Mouse (Mus musculus): ENCODE results near the gene St7l. TPM values are rescaled to one million over a fixed set of nuclear protein-coding genes. Genes with fewer than 3 reads are reported as not detected.

St7l gene
- polyA plus RNA-seq, 1 experiment from 2014 or later, result 28.7 TPM

DNA sequence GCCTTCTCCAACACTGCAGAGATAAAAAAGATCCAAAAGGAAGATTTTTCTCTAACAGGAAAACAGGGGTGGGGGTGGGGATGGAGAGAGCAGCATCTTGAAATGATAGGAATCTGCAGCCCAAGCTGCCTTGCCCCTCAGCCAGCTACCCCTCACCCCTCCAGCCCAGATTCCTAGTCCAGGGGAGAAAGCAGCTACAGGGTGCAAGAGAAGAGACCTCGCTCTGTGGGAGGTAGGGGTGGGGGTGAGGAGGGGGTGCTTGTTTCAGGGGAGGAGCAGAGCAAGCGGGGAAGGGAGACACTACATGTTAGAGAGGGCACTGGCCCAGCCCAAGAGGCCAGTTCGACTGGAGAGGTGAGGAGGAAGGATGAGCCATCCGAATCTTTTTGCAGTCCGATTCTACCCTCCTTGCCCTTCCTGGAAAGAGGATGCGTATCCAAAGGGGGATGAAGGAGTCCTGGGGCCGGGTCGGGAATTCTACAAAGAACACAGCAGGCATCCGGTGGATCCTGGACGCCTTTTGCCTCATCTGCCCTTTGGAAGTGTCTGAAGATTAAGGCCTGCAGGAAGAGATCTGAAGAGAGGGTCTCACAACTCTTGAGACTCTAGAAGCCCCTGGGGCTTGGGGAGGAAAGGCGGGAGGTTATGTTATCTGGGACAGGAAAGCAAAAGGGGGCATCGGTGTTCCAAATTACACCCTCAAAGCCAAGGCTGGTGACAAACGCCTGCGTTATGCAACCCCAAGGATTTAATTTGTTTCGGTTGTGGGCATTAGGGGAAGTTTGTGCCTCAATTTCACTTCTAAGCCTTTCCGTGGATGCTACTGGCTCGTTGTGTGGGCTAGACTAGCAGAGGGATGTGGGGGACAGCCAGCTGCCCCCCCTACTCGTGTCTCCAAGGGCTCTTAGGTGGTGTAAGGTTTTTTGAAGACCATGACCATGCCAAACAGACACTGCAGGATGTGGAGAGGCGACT, 96.5 kb downstream of the St7l start:
- Histone ChIP-seq H3K36me3 (peaks cover 17% of the 10 kb centered on the region), H3K9me3 (no peaks in the 10 kb centered on the region), H3K4me3 (peak overlapping the region; percentile 58), H3K27me3 (ENCODE audit: insufficient read depth, poor library complexity, severe bottlenecking) (peaks cover 77% of the 10 kb centered on the region), H3K27ac (peak overlapping the region; percentile 9; the same call in 1 of the 2 replicates), H3K4me1 (replicated peaks) (peaks cover 42% of the 10 kb centered on the region)
- no peak for DNase-seq (ENCODE audit: low spot score)
- 7% methylated on average over 19 of the region's 19 CpGs for WGBS

GRCm38 (mm10) chr3:104961066-104962059, 97.6 kb downstream of the St7l start, which contains the start of gene Wnt2b:
Wnt2b (minus strand) TSS chr3:104961921.
- peaks cover 39% of the 10 kb centered on the region for H3K4me1 ChIP-seq (replicated peaks)
- H3K4me3 ChIP-seq, result peak within 1 kb of the TSS; percentile 58
- H3K27me3 ChIP-seq (ENCODE audit: insufficient read depth, poor library complexity, severe bottlenecking), result peaks cover 87% of the 10 kb centered on the region

DNA sequence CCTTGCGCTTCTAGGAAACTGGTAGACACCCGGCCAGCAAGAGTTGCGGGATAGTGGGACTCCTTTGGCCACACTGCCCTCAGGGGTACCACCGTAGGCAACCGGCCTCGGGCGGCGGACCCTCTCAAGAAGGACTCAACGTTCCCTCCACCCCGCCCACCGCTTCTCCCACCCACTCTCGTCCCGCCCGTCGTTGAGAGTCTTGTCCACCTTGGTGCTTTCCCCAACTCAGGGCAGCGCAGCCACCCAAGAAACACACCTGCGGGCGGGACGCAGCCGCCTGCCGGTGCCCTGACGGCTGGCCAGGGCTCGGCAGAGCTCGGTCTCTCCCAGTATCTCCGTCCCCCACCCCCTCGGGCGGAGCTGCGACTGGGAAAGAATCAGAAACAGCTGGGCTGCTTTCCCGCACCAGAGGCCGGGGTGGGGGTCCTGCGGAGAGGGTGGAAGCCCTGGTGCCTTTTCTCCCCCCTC, 98.4 kb downstream of the St7l start:
- 1% methylated on average over 31 of the region's 31 CpGs for WGBS
- DNase-seq (ENCODE audit: low spot score), result peak; percentile 46
- peak overlapping the region; percentile 69; the same call in 1 of the 2 replicates for H3K27ac ChIP-seq
- no peaks in the 10 kb centered on the region for H3K9me3 ChIP-seq
- H3K4me1 ChIP-seq (replicated peaks), result peaks cover 39% of the 10 kb centered on the region
- H3K36me3 ChIP-seq, result peaks cover 1% of the 10 kb centered on the region; the same call in 1 of the 2 replicates
- H3K4me3 ChIP-seq, result peak overlapping the region; percentile 58
- H3K27me3 ChIP-seq (ENCODE audit: insufficient read depth, poor library complexity, severe bottlenecking), result peaks cover 96% of the 10 kb centered on the region

More at GRCm38 (mm10) chr3:104961066-104962059, 97.6 kb downstream of the St7l start, which contains the start of gene Wnt2b:
- Histone ChIP-seq H3K27ac (peak within 1 kb of the TSS; percentile 69), H3K36me3 (peaks cover 7% of the 10 kb centered on the region; the same call in 1 of the 2 replicates), H3K9me3 (no peaks in the 10 kb centered on the region)
- DNase-seq (ENCODE audit: low spot score), result peak; percentile 45
- WGBS, result under 1% methylated on average over 85 of the region's 87 CpGs

GRCm38 (mm10) chr3:104962866-104963265, 99.1 kb downstream of the St7l start:
- WGBS, result 4% methylated on average over 5 of the region's 5 CpGs
- no peaks in the 10 kb centered on the region for H3K36me3 ChIP-seq
- H3K27ac ChIP-seq, result no peak overlapping the region
- no peak overlapping the region for H3K4me3 ChIP-seq
- peaks cover 45% of the 10 kb centered on the region for H3K4me1 ChIP-seq (replicated peaks)
- peaks cover 96% of the 10 kb centered on the region for H3K27me3 ChIP-seq (ENCODE audit: insufficient read depth, poor library complexity, severe bottlenecking)
- DNase-seq (ENCODE audit: low spot score), result no peak
- no peaks in the 10 kb centered on the region for H3K9me3 ChIP-seq

- Histone ChIP-seq H3K4me3 (no peak overlapping the region), H3K27ac (no peak overlapping the region), H3K36me3 (no peaks in the 10 kb centered on the region), H3K27me3 (ENCODE audit: insufficient read depth, poor library complexity, severe bottlenecking) (peaks cover 88% of the 10 kb centered on the region), H3K4me1 (replicated peaks) (peaks cover 51% of the 10 kb centered on the region), H3K9me3 (no peaks in the 10 kb centered on the region)
- DNase-seq (ENCODE audit: low spot score), result peak; percentile 16
- 31% methylated on average over 13 of the region's 13 CpGs for WGBS
These were observed 99.8 kb downstream of the St7l start for GRCm38 (mm10) chr3:104963331-104964276.

DNA sequence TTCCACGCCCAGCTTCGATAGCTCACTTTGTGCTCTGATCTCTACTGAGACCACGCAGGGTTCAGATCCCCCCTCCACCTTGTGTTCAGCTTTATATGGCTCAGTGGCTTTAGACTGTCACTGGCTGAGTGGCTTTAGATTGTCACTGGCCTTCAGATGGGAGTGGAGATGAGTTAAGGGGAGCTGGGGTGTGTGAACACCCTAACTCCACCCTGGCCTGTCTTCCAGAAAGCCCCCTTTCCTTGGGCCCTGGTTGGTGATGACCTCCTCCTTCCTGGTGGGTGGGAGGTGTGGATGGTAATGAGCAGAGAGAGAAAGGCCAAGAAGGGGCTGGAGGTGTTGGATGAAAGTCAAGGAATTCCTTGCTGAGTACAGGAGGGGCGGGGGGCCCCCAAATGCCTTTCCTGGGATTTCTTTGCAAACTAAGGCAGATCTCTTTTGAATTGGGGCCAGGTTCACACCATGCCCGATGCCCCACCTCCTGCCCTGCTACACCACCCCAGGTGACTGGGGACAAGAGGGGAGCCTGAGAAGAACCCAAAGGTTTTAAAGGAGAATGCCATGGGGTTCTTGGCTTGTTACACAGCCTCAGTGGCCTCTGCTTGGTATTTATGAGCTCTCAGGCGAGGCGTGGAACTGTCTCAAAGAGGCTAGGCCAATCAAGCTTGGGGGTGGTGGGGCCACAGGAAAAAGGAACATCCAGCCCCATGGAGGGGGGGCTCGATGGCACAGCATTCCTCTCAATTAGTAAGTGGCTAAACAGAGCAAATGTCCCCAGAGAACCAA, 101.5 kb downstream of the St7l start:
- H3K4me3 ChIP-seq, result no peak overlapping the region
- no peaks in the 10 kb centered on the region for H3K9me3 ChIP-seq
- no peak overlapping the region for H3K27ac ChIP-seq
- DNase-seq (ENCODE audit: low spot score), result no peak
- 77% methylated on average over 8 of the region's 8 CpGs for WGBS
- no peaks in the 10 kb centered on the region for H3K36me3 ChIP-seq
- peaks cover 72% of the 10 kb centered on the region for H3K27me3 ChIP-seq (ENCODE audit: insufficient read depth, poor library complexity, severe bottlenecking)
- H3K4me1 ChIP-seq (replicated peaks), result peaks cover 47% of the 10 kb centered on the region

DNA sequence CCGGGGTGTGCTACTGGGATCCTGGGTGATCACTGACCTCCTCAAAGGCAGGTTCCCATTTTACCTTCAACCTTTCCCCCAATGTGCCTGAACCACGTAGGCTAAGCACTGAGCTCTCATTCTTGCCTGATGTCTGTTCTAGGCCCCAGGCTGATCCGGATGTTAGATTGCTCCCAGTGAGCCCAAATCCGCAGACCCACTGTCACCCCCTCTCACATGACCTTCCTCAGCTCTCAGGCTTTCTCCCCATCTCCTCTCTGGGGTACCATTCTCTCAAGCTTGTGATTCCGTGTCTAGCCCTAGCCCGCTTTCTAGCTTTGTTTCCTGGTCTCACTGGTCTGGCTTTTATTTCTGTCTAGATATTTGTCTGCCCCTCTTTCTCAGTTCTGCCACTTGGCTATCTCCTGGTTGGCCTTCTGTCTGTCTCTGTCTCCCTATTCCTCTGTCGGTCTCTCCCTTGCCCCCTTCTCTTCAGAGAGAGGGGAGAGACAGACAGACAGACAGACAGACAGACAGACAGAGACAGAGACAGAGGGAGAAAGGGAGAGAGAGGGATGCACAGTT, 102.3 kb downstream of the St7l start:
- H3K9me3 ChIP-seq, result 0 out of 2 replicates have a peak, but pooled peaks cover 3% of the 10 kb centered on the region
- H3K27me3 ChIP-seq (ENCODE audit: insufficient read depth, poor library complexity, severe bottlenecking), result peaks cover 63% of the 10 kb centered on the region
- no peak overlapping the region for H3K27ac ChIP-seq
- WGBS, result 77% methylated on average over 7 of the region's 7 CpGs
- H3K4me1 ChIP-seq (replicated peaks), result peaks cover 39% of the 10 kb centered on the region
- no peak for DNase-seq (ENCODE audit: low spot score)
- H3K4me3 ChIP-seq, result no peak overlapping the region
- H3K36me3 ChIP-seq, result no peaks in the 10 kb centered on the region

GRCm38 (mm10) chr3:104967548-104968300, 103.9 kb downstream of the St7l start:
- Histone ChIP-seq H3K36me3 (no peaks in the 10 kb centered on the region), H3K4me1 (replicated peaks) (peaks cover 24% of the 10 kb centered on the region), H3K27me3 (ENCODE audit: insufficient read depth, poor library complexity, severe bottlenecking) (peaks cover 47% of the 10 kb centered on the region), H3K27ac (peak overlapping the region; percentile 86), H3K4me3 (peak overlapping the region; percentile 59), H3K9me3 (0 out of 2 replicates have a peak, but pooled peaks cover 4% of the 10 kb centered on the region)
- DNase-seq (ENCODE audit: low spot score), result peak; percentile 90
- WGBS, result under 1% methylated on average over 49 of the region's 49 CpGs
